Mouse (Mus musculus) MEL (cell line): ENCODE measurements at regions not wholly inside any gene's neighbourhood (a gene's known extent, or its start where the extent isn't known, plus 50 kb on each side); places are given as distances from the start of the nearest gene placed in this dataset.

Experiments
- CTCF ChIP-seq, 3 experiments: IDR thresholded peaks in 2 of 3; conservative IDR thresholded peaks in 1 of 3; 2 replicates each; pipeline ENCODE4 v1.5.1; 2011 to 2012; ENCODE audit warnings: low read length in 3 of 3, low read depth in 2 of 3, mild to moderate bottlenecking in 2 of 3, improper control_type of control experiment in 1 of 3, inconsistent platforms in 1 of 3, mixed read lengths in 1 of 3, moderate library complexity in 1 of 3; ENCODE audit not compliant: control insufficient read depth in 1 of 3, insufficient read depth in 1 of 3, poor library complexity in 1 of 3, severe bottlenecking in 1 of 3
- MAZ ChIP-seq: IDR thresholded peaks from 2 replicates; pipeline ENCODE4 v1.6.1; 2012; ENCODE audit warnings: low read depth, mild to moderate bottlenecking, inconsistent platforms, low read length, improper control_type of control experiment

DNA sequence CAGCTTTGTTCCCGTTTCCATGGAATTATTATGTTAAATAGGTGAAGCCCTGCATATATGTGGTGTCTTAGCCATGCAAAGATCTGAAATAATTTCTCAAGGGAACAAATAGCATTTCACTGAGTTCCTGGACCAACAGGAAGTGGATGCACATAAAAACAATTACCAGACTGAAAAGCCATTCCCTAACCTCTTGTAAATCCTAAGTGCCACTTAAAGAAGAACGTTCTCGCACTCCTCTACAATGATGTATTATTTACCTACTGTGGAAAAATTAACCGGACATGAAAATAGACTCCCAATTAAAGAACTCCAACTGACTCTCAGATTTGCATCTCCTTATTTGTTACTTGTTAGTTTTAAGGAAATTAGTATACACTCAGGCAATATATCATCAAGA is 288.9 kb upstream of the Cited2 start:
- TF ChIP-seq CTCF (IDR thresholded peaks at IDR 0.05 in 2 of 3, conservative IDR thresholded peaks at IDR 0.05 in 1 of 3; ENCODE audit: control insufficient read depth in 1 of 3, insufficient read depth in 1 of 3, low read depth in 2 of 3, low read length in 3 of 3, poor library complexity in 1 of 3, severe bottlenecking in 1 of 3), result no peak
- TF ChIP-seq MAZ, result no peak
